Mouse (Mus musculus) heart, embryonic 13.5 days (tissue): ENCODE measurements around the gene Chchd6. TPM values are rescaled to one million over a fixed set of nuclear protein-coding genes. Genes with fewer than 3 reads are reported as not detected.

Experiments used
- ATAC-seq: fragments of 200-750 bp; cut with Nextera tagmentation; 2 replicates; pipeline ENCODE4 v1.8.0; 2017; ENCODE audit warnings: moderate TSS enrichment; ENCODE audit not compliant: insufficient number of reproducible peaks, low FRiP score, low TSS enrichment; ENCODE audit errors: extremely low read depth
- H3K27ac ChIP-seq: fragments of 300-500 bp; sonication (generic); replicated peaks from 2 replicates; pipeline ENCODE4 v1.5.1; 2015; ENCODE audit warnings: moderate library complexity, mild to moderate bottlenecking, inconsistent platforms
- H3K27me3 ChIP-seq: fragments of 300-500 bp; sonication (generic); replicated peaks from 2 replicates; pipeline ENCODE4 v1.6.1; 2015; ENCODE audit warnings: mild to moderate bottlenecking, inconsistent platforms
- H3K36me3 ChIP-seq: fragments of 300-500 bp; sonication (generic); 2 replicates; pipeline ENCODE4 v1.6.1; 2015; ENCODE audit warnings: mild to moderate bottlenecking, inconsistent platforms
- H3K4me1 ChIP-seq: fragments of 300-500 bp; sonication (generic); 2 replicates; pipeline ENCODE4 v1.6.1; 2015; ENCODE audit warnings: inconsistent platforms
- H3K4me2 ChIP-seq: fragments of 300-500 bp; sonication (generic); 2 replicates; pipeline ENCODE4 v1.6.1; 2015; ENCODE audit warnings: inconsistent platforms, mild to moderate bottlenecking, moderate library complexity
- H3K4me3 ChIP-seq: fragments of 300-500 bp; sonication (generic); 2 replicates; pipeline ENCODE4 v1.5.1; 2015; ENCODE audit warnings: moderate library complexity, mild to moderate bottlenecking, inconsistent platforms
- H3K9ac ChIP-seq: fragments of 300-500 bp; sonication (generic); 2 replicates; pipeline ENCODE4 v1.6.1; 2015; ENCODE audit warnings: inconsistent platforms, mild to moderate bottlenecking, moderate library complexity
- H3K9me3 ChIP-seq: fragments of 300-500 bp; sonication (generic); 2 replicates; pipeline ENCODE4 v1.6.1; 2016; ENCODE audit warnings: inconsistent platforms
- WGBS: fragments of 180-500 bp; shearing (Covaris S2); methylation state at CpG from one replicate; pipeline ENCODE4 v1.1.7; 2015; ENCODE audit warnings: mixed read lengths; 5-methylcytosine and 5-hydroxymethylcytosine counted together
- polyA plus RNA-seq: library from polyadenylated mRNA; unstranded; fragments of >200 nt; fragmentation: Nextera tagmentation; extraction: Ambion mirVana; gene quantifications from 2 replicates; pipeline ENCODE4 v1.2.1, GENCODE M21; 2015

The Chchd6 gene
- polyA plus RNA-seq, 1 experiment from 2014 or later, result 46.3 TPM

DNA sequence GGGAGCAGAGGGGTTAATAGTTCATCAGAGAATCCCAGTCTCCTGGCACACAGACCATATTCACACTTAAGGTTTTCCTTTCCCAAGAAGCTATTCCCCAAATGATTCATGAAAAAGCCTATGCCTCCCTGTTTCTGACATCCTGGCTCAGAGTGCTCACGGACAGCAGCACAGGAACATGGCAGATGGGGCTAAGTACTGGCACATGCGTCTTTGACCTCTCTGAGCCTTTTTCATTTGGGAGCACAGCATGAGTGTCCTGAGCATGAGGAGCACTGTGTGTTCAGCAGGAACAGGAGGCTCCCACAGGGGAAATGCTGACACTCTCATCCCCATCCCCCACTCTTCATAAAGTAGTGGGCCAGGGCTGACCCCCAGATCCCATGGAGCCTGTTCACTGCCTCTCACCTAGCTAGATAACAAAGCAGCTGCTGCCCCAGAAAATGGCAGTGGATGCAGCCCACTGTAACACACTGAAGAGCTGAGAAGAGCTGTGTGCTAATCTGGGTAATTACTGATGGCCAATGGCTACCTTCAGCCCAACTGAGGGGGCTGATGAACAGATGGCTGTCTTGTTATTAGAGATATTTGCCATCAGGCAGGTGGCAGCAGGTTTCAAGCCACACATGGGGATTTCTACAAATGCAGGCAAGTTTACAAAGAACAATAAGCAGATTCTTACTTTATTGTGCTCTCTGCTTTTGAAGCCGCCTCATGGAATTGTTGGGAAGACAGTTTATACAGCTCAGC is 176.2 kb downstream of the Chchd6 start:
- no peak overlapping the region for H3K9ac ChIP-seq
- H3K9me3 ChIP-seq, result no peaks in the 10 kb centered on the region
- H3K4me2 ChIP-seq, result no peak overlapping the region
- H3K36me3 ChIP-seq, result no peaks in the 10 kb centered on the region
- ATAC-seq, result no peak
- WGBS, result 83% methylated on average over 3 of the region's 3 CpGs
- H3K27me3 ChIP-seq, result no peaks in the 10 kb centered on the region
- peaks cover 10% of the 10 kb centered on the region; the same call in 1 of the 2 replicates for H3K4me1 ChIP-seq
- no peak overlapping the region for H3K27ac ChIP-seq
- no peak overlapping the region for H3K4me3 ChIP-seq

DNA sequence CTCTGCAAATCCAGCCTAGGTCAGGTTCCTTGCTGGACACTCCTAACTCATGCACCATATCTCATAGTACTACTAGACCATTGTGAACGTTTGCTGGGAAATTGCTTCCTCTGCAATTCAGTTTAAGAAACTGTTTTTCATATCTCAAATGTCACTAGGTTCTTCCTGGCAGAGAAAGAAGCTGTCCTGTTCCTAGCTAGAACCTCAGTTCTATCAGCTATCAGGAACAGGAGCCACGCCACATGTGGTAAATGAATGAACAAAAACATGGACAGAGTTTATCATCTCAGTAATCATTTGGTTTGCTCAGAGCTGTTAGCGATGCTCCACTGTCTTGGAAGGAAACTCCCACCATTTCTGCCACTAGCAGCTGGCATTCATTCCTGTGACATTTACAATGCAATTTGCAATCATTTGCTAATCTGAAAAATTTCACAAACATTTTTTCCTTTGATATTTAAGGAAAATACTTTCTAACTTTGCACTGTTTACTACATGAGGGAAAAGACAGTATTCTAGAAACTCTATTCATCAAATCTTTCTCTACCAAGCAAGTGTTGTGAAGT is 179.3 kb downstream of the Chchd6 start:
- 60% methylated on average over 3 of the region's 3 CpGs for WGBS
- Histone ChIP-seq H3K36me3 (no peaks in the 10 kb centered on the region), H3K4me2 (no peak overlapping the region), H3K4me1 (peaks cover 17% of the 10 kb centered on the region), H3K27me3 (peaks cover 3% of the 10 kb centered on the region; the same call in 1 of the 2 replicates), H3K27ac (no peak overlapping the region), H3K9me3 (no peaks in the 10 kb centered on the region), H3K9ac (no peak overlapping the region), H3K4me3 (no peak overlapping the region)
- ATAC-seq, result no peak

DNA sequence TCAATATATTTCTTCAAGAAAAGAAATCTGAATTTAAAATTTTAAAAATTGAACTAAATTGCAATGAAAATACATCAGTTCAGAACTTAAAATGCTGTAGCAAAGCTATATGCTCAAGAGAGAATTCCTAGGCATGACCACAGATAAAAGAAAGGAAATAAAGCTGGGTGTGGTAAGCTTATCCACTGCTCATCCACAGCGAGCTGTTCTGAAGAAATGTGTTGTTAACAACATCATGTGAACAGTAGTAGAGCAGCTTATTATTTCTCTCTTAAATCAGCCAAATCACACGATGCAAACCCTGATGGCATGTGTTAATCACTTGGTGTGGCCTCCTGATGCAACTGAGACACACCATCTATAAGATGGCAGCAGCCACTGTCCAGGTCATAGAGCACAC is 180.4 kb downstream of the Chchd6 start:
- Histone ChIP-seq H3K27ac (no peak overlapping the region), H3K9me3 (no peaks in the 10 kb centered on the region), H3K9ac (no peak overlapping the region), H3K4me2 (no peak overlapping the region), H3K36me3 (no peaks in the 10 kb centered on the region), H3K4me1 (peaks cover 16% of the 10 kb centered on the region), H3K4me3 (no peak overlapping the region), H3K27me3 (peaks cover 4% of the 10 kb centered on the region; the same call in 1 of the 2 replicates)
- ATAC-seq, result no peak
- 72% methylated on average over 2 of the region's 2 CpGs for WGBS

DNA sequence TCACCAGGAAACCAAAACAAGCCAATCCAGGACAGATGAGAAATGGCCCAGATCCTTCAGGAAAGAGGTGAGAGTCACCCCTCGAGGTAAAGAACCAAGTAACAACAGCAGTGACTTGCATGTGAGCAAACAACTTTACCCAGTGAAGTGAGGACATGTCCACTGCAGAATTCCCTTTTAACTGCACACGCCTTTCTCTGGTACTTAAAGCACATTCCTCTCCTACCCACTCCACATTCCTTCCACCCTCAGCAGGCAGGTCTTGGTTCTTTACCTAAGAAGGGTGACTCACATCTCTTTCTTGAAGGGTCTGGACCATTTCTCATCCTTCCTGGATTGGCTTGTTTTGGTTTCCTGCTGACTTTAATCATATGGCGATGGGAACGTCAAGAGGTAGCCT is 181.3 kb downstream of the Chchd6 start:
- H3K4me3 ChIP-seq, result no peak overlapping the region
- peaks cover 4% of the 10 kb centered on the region; the same call in 1 of the 2 replicates for H3K27me3 ChIP-seq
- H3K9me3 ChIP-seq, result no peaks in the 10 kb centered on the region
- no peak overlapping the region for H3K4me2 ChIP-seq
- H3K4me1 ChIP-seq, result peaks cover 19% of the 10 kb centered on the region
- no peaks in the 10 kb centered on the region for H3K36me3 ChIP-seq
- ATAC-seq, result no peak
- H3K27ac ChIP-seq, result no peak overlapping the region
- WGBS, result 54% methylated on average over 4 of the region's 4 CpGs
- no peak overlapping the region for H3K9ac ChIP-seq

DNA sequence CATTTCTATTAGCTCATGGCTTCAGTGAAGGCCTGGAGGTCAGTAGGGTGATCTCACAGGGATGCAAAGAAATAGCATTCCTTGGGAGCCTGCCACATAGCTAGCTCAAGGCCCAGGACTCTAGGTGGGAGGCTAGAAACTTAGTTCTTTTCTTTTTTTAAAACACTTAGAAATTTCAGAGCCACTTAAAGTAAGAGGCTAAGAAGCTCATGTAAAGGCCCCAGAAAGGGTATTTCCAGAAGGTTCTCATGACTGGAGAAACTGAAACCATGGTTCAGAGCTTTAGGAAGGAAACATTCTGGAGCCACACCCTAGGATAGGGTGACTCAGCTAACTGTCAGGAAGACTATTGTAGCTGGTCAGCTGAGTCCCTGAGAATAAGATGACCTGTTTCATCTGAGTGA is 182.0 kb downstream of the Chchd6 start:
- ATAC-seq, result no peak
- Histone ChIP-seq H3K27ac (no peak overlapping the region), H3K4me2 (no peak overlapping the region), H3K27me3 (peaks cover 4% of the 10 kb centered on the region; the same call in 1 of the 2 replicates), H3K4me1 (peaks cover 25% of the 10 kb centered on the region), H3K36me3 (no peaks in the 10 kb centered on the region), H3K9ac (no peak overlapping the region), H3K9me3 (no peaks in the 10 kb centered on the region), H3K4me3 (no peak overlapping the region)

DNA sequence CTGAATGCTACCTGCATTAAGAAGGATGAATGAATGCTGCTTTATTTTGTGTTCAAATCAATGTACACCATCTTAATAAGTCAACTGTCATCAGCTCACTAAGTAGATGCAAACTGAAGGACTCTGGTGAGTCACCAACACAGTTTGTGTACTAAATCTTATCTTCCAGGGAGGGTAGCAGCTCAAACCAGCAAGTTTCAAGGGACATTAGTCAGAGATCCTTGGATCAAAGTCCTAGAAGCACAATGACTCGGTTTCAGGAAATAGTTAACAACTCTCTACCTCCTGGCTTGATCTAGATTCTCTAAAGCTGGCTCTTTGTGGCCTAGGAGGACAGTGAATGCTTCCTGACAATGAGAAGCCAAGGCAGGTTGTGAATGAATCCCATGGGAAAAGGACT is 182.9 kb downstream of the Chchd6 start:
- H3K4me3 ChIP-seq, result no peak overlapping the region
- no peaks in the 10 kb centered on the region for H3K9me3 ChIP-seq
- 48% methylated on average over 1 of the region's 1 CpGs for WGBS
- peaks cover 4% of the 10 kb centered on the region; the same call in 1 of the 2 replicates for H3K27me3 ChIP-seq
- no peak for ATAC-seq
- peaks cover 33% of the 10 kb centered on the region for H3K4me1 ChIP-seq
- H3K27ac ChIP-seq, result no peak overlapping the region
- H3K36me3 ChIP-seq, result no peaks in the 10 kb centered on the region
- H3K9ac ChIP-seq, result no peak overlapping the region
- no peak overlapping the region for H3K4me2 ChIP-seq

DNA sequence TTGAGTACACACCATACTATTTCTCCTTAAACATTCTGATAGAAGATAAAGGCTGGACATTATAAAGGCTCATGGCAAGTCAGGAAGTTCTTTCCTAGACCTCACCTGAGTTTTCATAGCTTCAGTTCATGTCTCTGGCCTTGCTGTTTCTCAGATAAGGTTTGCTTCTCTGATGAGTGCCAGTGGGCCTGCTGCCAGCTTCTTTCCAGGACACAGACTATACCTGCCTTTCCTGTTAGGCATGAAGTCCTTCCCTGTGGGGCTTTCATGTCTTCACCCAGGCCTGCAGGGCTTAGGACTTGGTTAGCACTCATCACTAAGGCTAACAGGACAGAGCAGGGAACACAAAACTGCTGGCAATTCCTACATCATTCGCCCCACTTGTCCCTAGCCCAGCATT is 186.4 kb downstream of the Chchd6 start:
- H3K9me3 ChIP-seq, result no peaks in the 10 kb centered on the region
- no peak for ATAC-seq

DNA sequence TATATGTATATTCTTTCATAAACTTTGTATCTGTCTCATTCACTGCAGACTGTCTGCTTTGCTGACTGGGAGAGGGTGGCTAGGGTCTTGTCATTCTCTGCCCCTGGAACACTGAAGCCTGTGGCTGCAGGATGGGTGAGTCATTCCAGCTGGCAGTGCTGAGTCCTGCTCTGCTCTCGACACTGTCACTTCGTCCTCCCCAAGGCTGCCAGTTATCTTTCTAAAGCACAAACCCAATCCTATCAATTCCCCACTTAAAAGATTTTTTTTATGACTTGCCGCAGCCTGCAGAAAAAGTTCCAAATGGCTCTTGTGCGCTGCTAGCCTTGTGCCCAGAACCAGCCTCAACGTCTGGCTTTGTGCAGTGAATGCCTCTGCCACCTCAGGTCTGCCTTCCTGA is 187.2 kb downstream of the Chchd6 start:
- 28% methylated on average over 5 of the region's 5 CpGs for WGBS
- Histone ChIP-seq H3K4me3 (no peak overlapping the region), H3K9ac (no peak overlapping the region), H3K9me3 (no peaks in the 10 kb centered on the region), H3K36me3 (no peaks in the 10 kb centered on the region), H3K4me2 (no peak overlapping the region), H3K4me1 (peaks cover 40% of the 10 kb centered on the region), H3K27me3 (peaks cover 4% of the 10 kb centered on the region; the same call in 1 of the 2 replicates), H3K27ac (no peak overlapping the region)
- ATAC-seq, result no peak; the same call in 1 of the 2 replicates

More for the DNA sequence above, 186.4 kb downstream of the Chchd6 start:
- H3K27ac ChIP-seq, result no peak overlapping the region
- H3K4me2 ChIP-seq, result no peak overlapping the region
- 63% methylated on average over 1 of the region's 1 CpGs for WGBS
- peaks cover 40% of the 10 kb centered on the region for H3K4me1 ChIP-seq
- H3K36me3 ChIP-seq, result no peaks in the 10 kb centered on the region
- no peak overlapping the region for H3K9ac ChIP-seq
- no peak overlapping the region for H3K4me3 ChIP-seq
- peaks cover 4% of the 10 kb centered on the region; the same call in 1 of the 2 replicates for H3K27me3 ChIP-seq

GRCm38 (mm10) chr6:89407247-89407889 is 188.1 kb downstream of the Chchd6 start:
- Histone ChIP-seq H3K27me3 (peaks cover 4% of the 10 kb centered on the region; the same call in 1 of the 2 replicates), H3K4me2 (no peak overlapping the region), H3K4me1 (peaks cover 39% of the 10 kb centered on the region), H3K4me3 (no peak overlapping the region), H3K27ac (no peak overlapping the region), H3K36me3 (no peaks in the 10 kb centered on the region), H3K9ac (no peak overlapping the region), H3K9me3 (no peaks in the 10 kb centered on the region)
- WGBS, result 66% methylated on average over 3 of the region's 3 CpGs
- no peak for ATAC-seq

DNA sequence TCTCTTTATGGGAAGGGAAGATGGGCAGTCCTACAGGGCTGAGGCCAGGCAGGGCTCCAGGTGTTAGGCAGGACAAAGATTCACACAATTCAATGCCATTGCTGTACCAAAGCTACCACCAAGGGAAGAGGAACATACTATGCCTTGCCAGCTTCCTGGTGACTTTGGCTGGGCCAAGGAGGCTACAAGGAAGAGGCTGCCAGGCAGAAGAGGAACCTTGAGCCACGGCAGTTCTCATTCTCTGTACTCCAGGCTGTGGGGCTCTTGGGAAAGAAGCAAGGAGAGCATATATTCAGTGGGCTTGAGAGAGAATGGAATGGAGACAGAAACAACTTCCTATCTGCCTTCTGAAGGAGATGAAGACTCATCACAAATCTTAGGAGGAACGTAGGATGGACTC is 190.5 kb downstream of the Chchd6 start:
- H3K36me3 ChIP-seq, result no peaks in the 10 kb centered on the region
- H3K9me3 ChIP-seq, result no peaks in the 10 kb centered on the region
- H3K27me3 ChIP-seq, result no peaks in the 10 kb centered on the region; the same call in 1 of the 2 replicates
- H3K9ac ChIP-seq, result no peak overlapping the region
- peaks cover 39% of the 10 kb centered on the region for H3K4me1 ChIP-seq
- WGBS, result 83% methylated on average over 2 of the region's 2 CpGs
- H3K4me3 ChIP-seq, result no peak overlapping the region
- H3K27ac ChIP-seq, result no peak overlapping the region
- H3K4me2 ChIP-seq, result no peak overlapping the region
- no peak for ATAC-seq

DNA sequence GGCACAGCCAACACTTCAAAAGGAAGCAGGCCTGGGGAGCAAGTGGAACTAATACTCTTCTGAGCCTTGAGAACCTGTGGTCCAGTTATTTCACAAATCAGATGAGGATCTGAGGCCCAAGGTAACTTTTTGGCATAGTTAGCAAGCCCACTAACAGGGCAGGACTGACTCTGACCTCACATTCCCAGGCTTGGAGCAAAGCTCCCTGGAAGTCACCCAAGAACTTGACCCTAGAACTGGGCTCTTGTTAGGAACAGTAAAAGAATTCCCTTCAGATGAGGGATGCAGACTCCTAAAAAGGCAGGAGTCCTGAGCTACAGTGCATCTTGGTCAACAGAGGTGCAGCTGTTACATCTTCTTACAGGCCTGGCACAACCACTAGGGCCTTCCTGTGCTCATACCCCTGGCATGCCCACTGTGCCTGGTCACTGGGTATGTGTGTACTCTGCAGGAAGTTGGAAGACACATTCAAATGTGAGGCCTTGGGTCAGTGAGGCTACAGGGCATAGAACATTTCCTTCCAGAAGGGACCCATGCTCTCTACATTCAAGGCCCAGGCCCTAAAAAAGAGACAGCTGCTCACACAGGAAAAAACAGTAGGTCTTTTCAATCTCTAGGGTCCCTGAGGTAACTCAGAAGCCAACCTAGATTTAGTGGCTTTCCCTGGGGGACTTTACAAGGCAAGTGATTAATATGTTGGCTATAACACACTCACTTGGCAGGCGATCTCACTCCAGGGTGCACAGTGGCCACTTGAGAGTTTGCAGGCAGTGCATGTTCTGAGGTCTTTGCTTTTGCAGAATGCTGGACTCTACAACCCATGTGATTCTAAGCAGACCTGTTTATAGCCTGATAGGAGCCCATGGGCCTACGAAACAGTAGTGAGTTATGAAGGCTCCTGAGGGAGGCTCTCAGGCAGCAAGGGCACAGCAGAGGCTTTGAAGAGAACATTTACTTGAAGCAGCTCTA is 191.9 kb downstream of the Chchd6 start:
- no peak overlapping the region for H3K27ac ChIP-seq
- peaks cover 30% of the 10 kb centered on the region for H3K4me1 ChIP-seq
- 45% methylated on average over 2 of the region's 2 CpGs for WGBS
- no peaks in the 10 kb centered on the region for H3K36me3 ChIP-seq
- H3K27me3 ChIP-seq, result no peaks in the 10 kb centered on the region; the same call in 1 of the 2 replicates
- H3K4me2 ChIP-seq, result no peak overlapping the region
- no peak overlapping the region for H3K4me3 ChIP-seq
- ATAC-seq, result no peak
- no peak overlapping the region for H3K9ac ChIP-seq
- no peaks in the 10 kb centered on the region for H3K9me3 ChIP-seq
